Mouse (Mus musculus) megakaryocyte, embryonic 14.5 days (primary cell): ENCODE measurements around the gene Ptcd1. TPM values are rescaled to one million over a fixed set of nuclear protein-coding genes. Genes with fewer than 3 reads are reported as not detected.
"Not testable (repeated sequence)": the region's sequence is repeated elsewhere in the genome, so short reads cannot be mapped to it uniquely, and the experiment has no call there.

Experiments
- H3K27me3 ChIP-seq: replicated peaks from 2 replicates; pipeline ENCODE3; 2012; ENCODE audit warnings: inconsistent platforms
- H3K36me3 ChIP-seq: replicated peaks from 2 replicates; pipeline ENCODE3; 2012; ENCODE audit warnings: low read length, inconsistent platforms, mixed read lengths
- H3K4me1 ChIP-seq: 2 replicates; pipeline ENCODE4 v1.6.1; 2012; ENCODE audit warnings: inconsistent platforms
- H3K4me3 ChIP-seq: replicated peaks from 2 replicates; pipeline ENCODE3; 2012; ENCODE audit warnings: moderate library complexity, mild to moderate bottlenecking, inconsistent platforms
- H3K9me3 ChIP-seq: 2 replicates; pipeline ENCODE4 v1.6.1; 2012; ENCODE audit warnings: inconsistent platforms
- FLI1 ChIP-seq: IDR thresholded peaks from 2 replicates; pipeline ENCODE4 v1.6.1; 2012; ENCODE audit warnings: low read length, inconsistent platforms, mixed read lengths
- GATA1 ChIP-seq: IDR thresholded peaks from 3 replicates; pipeline ENCODE4 v1.6.1; 2012; ENCODE audit warnings: mixed read lengths, low read length, inconsistent platforms, borderline replicate concordance
- polyA plus RNA-seq: library from polyadenylated mRNA; stranded (reverse); fragments of >175 nt; gene quantifications from 2 replicates; pipeline ENCODE4 v1.2.3, GENCODE M21; 2012; ENCODE audit warnings: low replicate concordance; ENCODE audit not compliant: insufficient read depth

Gene Ptcd1
- polyA plus RNA-seq, 1 experiment, result 9.4 TPM

GRCm38 (mm10) chr5:145167306-145167661 lies 376 bp upstream of the Ptcd1 start:
- peaks cover 57% of the 10 kb centered on the region for H3K36me3 ChIP-seq
- no peaks in the 10 kb centered on the region for H3K27me3 ChIP-seq
- H3K4me3 ChIP-seq, result peak overlapping the region; percentile 98
- H3K9me3 ChIP-seq, result no peaks in the 10 kb centered on the region
- H3K4me1 ChIP-seq, result peaks cover 58% of the 10 kb centered on the region
- TF ChIP-seq GATA1, result no peak
- no peak for TF ChIP-seq FLI1

- Histone ChIP-seq H3K36me3 (peaks cover 56% of the 10 kb centered on the region), H3K9me3 (no peaks in the 10 kb centered on the region), H3K27me3 (no peaks in the 10 kb centered on the region), H3K4me1 (peaks cover 57% of the 10 kb centered on the region), H3K4me3 (peak overlapping the region; percentile 28)
- no peak for TF ChIP-seq FLI1
Measured at GRCm38 (mm10) chr5:145165184-145165583, 1.7 kb downstream of the Ptcd1 start.

- no peaks in the 10 kb centered on the region for H3K9me3 ChIP-seq
- no peaks in the 10 kb centered on the region for H3K27me3 ChIP-seq
- no peak for TF ChIP-seq GATA1
- TF ChIP-seq FLI1, result no peak
- peaks cover 53% of the 10 kb centered on the region for H3K4me1 ChIP-seq
- no peak overlapping the region for H3K4me3 ChIP-seq
- peaks cover 58% of the 10 kb centered on the region for H3K36me3 ChIP-seq
Measured at GRCm38 (mm10) chr5:145164710-145165109, 2.2 kb downstream of the Ptcd1 start.

GRCm38 (mm10) chr5:145161361-145161760 lies 5.5 kb downstream of the Ptcd1 start:
- peaks cover 84% of the 10 kb centered on the region for H3K36me3 ChIP-seq
- no peak for TF ChIP-seq GATA1
- TF ChIP-seq FLI1, result no peak
- no peak overlapping the region for H3K4me3 ChIP-seq
- H3K4me1 ChIP-seq, result peaks cover 35% of the 10 kb centered on the region
- no peaks in the 10 kb centered on the region for H3K9me3 ChIP-seq
- no peaks in the 10 kb centered on the region for H3K27me3 ChIP-seq

GRCm38 (mm10) chr5:145152690-145153089 lies 14.2 kb downstream of the Ptcd1 start:
- TF ChIP-seq FLI1, result no peak
- no peak for TF ChIP-seq GATA1
- Histone ChIP-seq H3K36me3 (peaks cover 96% of the 10 kb centered on the region), H3K9me3 (peaks cover 5% of the 10 kb centered on the region; the same call in 1 of the 2 replicates), H3K4me3 (peak overlapping the region; percentile 40), H3K4me1 (peaks cover 39% of the 10 kb centered on the region), H3K27me3 (no peaks in the 10 kb centered on the region)

GRCm38 (mm10) chr5:145149294-145149693 lies 17.6 kb downstream of the Ptcd1 start:
- no peak overlapping the region for H3K4me3 ChIP-seq
- peaks cover 45% of the 10 kb centered on the region for H3K4me1 ChIP-seq
- H3K36me3 ChIP-seq, result peaks cover 100% of the 10 kb centered on the region
- no peaks in the 10 kb centered on the region for H3K27me3 ChIP-seq
- H3K9me3 ChIP-seq, result peaks cover 5% of the 10 kb centered on the region; the same call in 1 of the 2 replicates
- TF ChIP-seq FLI1 (no peak), GATA1 (no peak)

- Histone ChIP-seq H3K4me3 (no peak overlapping the region), H3K9me3 (no peaks in the 10 kb centered on the region), H3K4me1 (peaks cover 43% of the 10 kb centered on the region), H3K27me3 (no peaks in the 10 kb centered on the region), H3K36me3 (peaks cover 100% of the 10 kb centered on the region)
- TF ChIP-seq GATA1, result no peak
- TF ChIP-seq FLI1, result no peak
Measured at GRCm38 (mm10) chr5:145147748-145148147, 19.2 kb downstream of the Ptcd1 start.

GRCm38 (mm10) chr5:145140611-145141010 lies 26.3 kb downstream of the Ptcd1 start:
- Histone ChIP-seq H3K9me3 (no peaks in the 10 kb centered on the region), H3K4me3 (peak overlapping the region; percentile 99), H3K36me3 (peaks cover 64% of the 10 kb centered on the region), H3K27me3 (no peaks in the 10 kb centered on the region), H3K4me1 (peaks cover 56% of the 10 kb centered on the region)
- TF ChIP-seq GATA1 (no peak), FLI1 (no peak)

GRCm38 (mm10) chr5:145139571-145140519 lies 27.1 kb downstream of the Ptcd1 start, which contains the start of the genes Pdap1 and Bud31:
Gene Pdap1, minus strand, starts transcription at chr5:145140238.
Gene Bud31, plus strand, starts transcription at chr5:145140362.
- H3K36me3 ChIP-seq, result peaks cover 64% of the 10 kb centered on the region
- H3K9me3 ChIP-seq, result no peaks in the 10 kb centered on the region
- no peaks in the 10 kb centered on the region for H3K27me3 ChIP-seq
- no peak for TF ChIP-seq GATA1
- TF ChIP-seq FLI1, result 0 out of 2 replicates have a peak, but pooled peaks have one; percentile 6
- peaks cover 56% of the 10 kb centered on the region for H3K4me1 ChIP-seq
- H3K4me3 ChIP-seq, result peak within 1 kb of the TSS; percentile 99

- Histone ChIP-seq H3K4me1 (peaks cover 60% of the 10 kb centered on the region), H3K36me3 (peaks cover 64% of the 10 kb centered on the region), H3K4me3 (peak overlapping the region; percentile 99), H3K27me3 (no peaks in the 10 kb centered on the region), H3K9me3 (no peaks in the 10 kb centered on the region)
- TF ChIP-seq GATA1 (no peak), FLI1 (no peak)
Measured at GRCm38 (mm10) chr5:145138836-145139235, 28.1 kb downstream of the Ptcd1 start.

- H3K27me3 ChIP-seq, H3K4me3 ChIP-seq, H3K9me3 ChIP-seq: not testable (repeated sequence)
- H3K4me1 ChIP-seq, result peaks cover 34% of the 10 kb centered on the region
- H3K36me3 ChIP-seq, result peaks cover 88% of the 10 kb centered on the region
Measured at GRCm38 (mm10) chr5:145133275-145133674, 33.6 kb downstream of the Ptcd1 start.
